Mouse (Mus musculus) megakaryocyte, embryonic 14.5 days (primary cell): ENCODE results near the gene Txndc2.

Source experiments
- FLI1 ChIP-seq: IDR thresholded peaks from 2 replicates; pipeline ENCODE4 v1.6.1; 2012; ENCODE audit warnings: low read length, inconsistent platforms, mixed read lengths
- GATA1 ChIP-seq: IDR thresholded peaks from 3 replicates; pipeline ENCODE4 v1.6.1; 2012; ENCODE audit warnings: mixed read lengths, low read length, inconsistent platforms, borderline replicate concordance

DNA sequence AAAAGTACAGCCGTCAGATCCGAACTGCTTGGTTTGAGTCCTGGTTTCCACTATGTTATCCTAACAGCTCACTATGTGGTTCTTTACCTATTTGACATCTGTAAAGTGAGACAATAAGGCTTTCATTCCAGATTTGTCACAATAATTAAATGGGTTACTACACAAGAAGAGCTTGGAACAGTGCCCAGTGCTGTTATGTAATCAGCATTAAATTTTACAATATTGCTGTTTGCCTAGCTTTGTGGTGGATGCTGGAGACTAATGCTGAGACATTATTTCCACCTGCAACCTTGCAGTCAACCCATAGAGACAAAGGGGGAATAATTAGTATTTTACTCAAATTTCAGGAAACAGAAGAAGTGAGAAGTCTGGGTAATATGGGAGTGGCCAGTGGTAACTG lies 23.5 kb downstream of the Txndc2 start:
- TF ChIP-seq GATA1 (no peak), FLI1 (no peak)
